Mouse (Mus musculus) frontal cortex, adult (tissue): ENCODE measurements around the gene Ccdc43.
"Not testable (repeated sequence)": the region's sequence is repeated elsewhere in the genome, so short reads cannot be mapped to it uniquely, and the experiment has no call there.

ENCODE experiments used
- ATAC-seq: cut with Nextera tagmentation; 2 replicates; pipeline ENCODE4 v1.9.2; 2017; ENCODE audit warnings: mild to moderate bottlenecking, moderate library complexity, mixed read lengths; ENCODE audit not compliant: low TSS enrichment

The Ccdc43 gene

GRCm38 (mm10) chr11:102697338-102698017, at the start of gene Ccdc43:
TSS of gene Ccdc43 (minus strand) at chr11:102697782.
- ATAC-seq = peak; percentile 98

- ATAC-seq = no peak
These were observed 47.2 kb upstream of the Ccdc43 start for GRCm38 (mm10) chr11:102744746-102745145.

- no peak for ATAC-seq
These were observed 45.3 kb upstream of the Ccdc43 start for GRCm38 (mm10) chr11:102742843-102743242.

- no peak for ATAC-seq
These were observed 44.5 kb upstream of the Ccdc43 start for GRCm38 (mm10) chr11:102742066-102742465.

GRCm38 (mm10) chr11:102741129-102741950, 43.8 kb upstream of the Ccdc43 start:
- peak; percentile 33; the same call in 1 of the 2 replicates for ATAC-seq

- ATAC-seq = no peak
These were observed 43.1 kb upstream of the Ccdc43 start for GRCm38 (mm10) chr11:102740634-102741033.

- ATAC-seq = peak; percentile 82
These were observed 41.8 kb upstream of the Ccdc43 start for GRCm38 (mm10) chr11:102739278-102739966.

GRCm38 (mm10) chr11:102738046-102738445, 40.5 kb upstream of the Ccdc43 start:
- ATAC-seq = no peak

- no peak for ATAC-seq
These were observed 37.4 kb upstream of the Ccdc43 start for GRCm38 (mm10) chr11:102734961-102735360.

GRCm38 (mm10) chr11:102733146-102733545, 35.6 kb upstream of the Ccdc43 start:
- no peak for ATAC-seq

- no peak for ATAC-seq
These were observed 33.8 kb upstream of the Ccdc43 start for GRCm38 (mm10) chr11:102731366-102731765.

GRCm38 (mm10) chr11:102729835-102730234, 32.3 kb upstream of the Ccdc43 start:
- ATAC-seq = no peak

- ATAC-seq = no peak
These were observed 31.0 kb upstream of the Ccdc43 start for GRCm38 (mm10) chr11:102728614-102729013.

GRCm38 (mm10) chr11:102725574-102725973, 28.0 kb upstream of the Ccdc43 start:
- ATAC-seq = no peak

GRCm38 (mm10) chr11:102716135-102716534, 18.6 kb upstream of the Ccdc43 start:
- ATAC-seq = no peak

GRCm38 (mm10) chr11:102714578-102714977, 17.0 kb upstream of the Ccdc43 start:
- not testable (repeated sequence) for ATAC-seq

GRCm38 (mm10) chr11:102712411-102712810, 14.8 kb upstream of the Ccdc43 start:
- no peak for ATAC-seq

GRCm38 (mm10) chr11:102702206-102702605, 4.6 kb upstream of the Ccdc43 start:
- not testable (repeated sequence) for ATAC-seq

GRCm38 (mm10) chr11:102698018-102698476, 465 bp upstream of the Ccdc43 start:
- ATAC-seq = no peak

GRCm38 (mm10) chr11:102695289-102695688, 2.3 kb downstream of the Ccdc43 start:
- ATAC-seq = peak; percentile 29; the same call in 1 of the 2 replicates

- ATAC-seq = peak; percentile 62; the same call in 1 of the 2 replicates
These were observed 7.4 kb downstream of the Ccdc43 start for GRCm38 (mm10) chr11:102690162-102690561.
